Mouse (Mus musculus): ENCODE data around the gene Gm47996. TPM values are rescaled to one million over a fixed set of nuclear protein-coding genes. Genes with fewer than 3 reads are reported as not detected.
A peak's percentile ranks its signal among the peaks of the same experiment; 100 is the strongest.

Gene Gm47996
- total RNA-seq, 4 experiments from 2014 or later: 0.36 TPM; not detected in 3

GRCm38 (mm10) chr1:151245165-151245564 is 35.2 kb downstream of the Gm47996 start:
- DNase-seq (ENCODE audit: low spot score in 2 of 2): no peak

DNA sequence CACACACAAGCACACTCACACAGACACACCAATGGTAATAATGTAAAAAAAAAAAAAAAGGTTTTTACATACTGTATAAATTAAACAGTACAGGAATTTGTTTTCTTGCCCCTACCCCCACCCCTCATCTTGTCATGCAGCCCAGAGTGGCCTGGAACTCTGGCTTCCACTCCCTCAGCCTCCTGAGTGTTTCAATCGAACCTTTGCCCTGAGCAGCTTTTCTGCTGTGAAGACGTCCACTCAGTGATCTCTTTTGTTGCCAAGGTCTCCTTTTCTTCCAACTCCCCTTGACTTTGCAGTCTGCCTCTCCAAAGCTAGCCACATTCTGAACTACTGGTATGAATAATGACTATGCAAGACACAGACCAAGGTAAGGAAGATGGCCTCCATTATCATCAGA is 35.9 kb downstream of the Gm47996 start:
- DNase-seq (ENCODE audit: low spot score in 2 of 2): no peak

DNA sequence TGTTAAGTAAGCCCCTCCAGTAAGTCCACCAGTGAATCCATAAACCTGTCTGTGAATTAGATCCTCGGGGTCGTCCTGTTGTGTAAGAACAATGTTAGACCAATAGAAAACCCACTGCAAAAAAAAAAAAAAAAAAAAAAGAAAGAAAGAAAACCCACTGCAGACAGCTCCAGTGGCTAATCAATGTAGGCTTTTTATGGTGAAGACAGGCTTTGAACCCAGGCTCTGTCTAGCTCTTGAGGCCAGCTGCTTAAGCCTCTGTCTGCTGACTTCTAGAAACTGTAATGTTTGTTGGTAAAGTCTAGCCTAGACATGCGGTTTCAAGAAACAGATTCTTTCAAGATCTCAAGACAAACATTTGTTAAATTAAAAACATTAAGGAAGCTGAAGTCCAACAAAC is 40.2 kb downstream of the Gm47996 start:
- DNase-seq (ENCODE audit: low spot score in 2 of 2): no peak

DNA sequence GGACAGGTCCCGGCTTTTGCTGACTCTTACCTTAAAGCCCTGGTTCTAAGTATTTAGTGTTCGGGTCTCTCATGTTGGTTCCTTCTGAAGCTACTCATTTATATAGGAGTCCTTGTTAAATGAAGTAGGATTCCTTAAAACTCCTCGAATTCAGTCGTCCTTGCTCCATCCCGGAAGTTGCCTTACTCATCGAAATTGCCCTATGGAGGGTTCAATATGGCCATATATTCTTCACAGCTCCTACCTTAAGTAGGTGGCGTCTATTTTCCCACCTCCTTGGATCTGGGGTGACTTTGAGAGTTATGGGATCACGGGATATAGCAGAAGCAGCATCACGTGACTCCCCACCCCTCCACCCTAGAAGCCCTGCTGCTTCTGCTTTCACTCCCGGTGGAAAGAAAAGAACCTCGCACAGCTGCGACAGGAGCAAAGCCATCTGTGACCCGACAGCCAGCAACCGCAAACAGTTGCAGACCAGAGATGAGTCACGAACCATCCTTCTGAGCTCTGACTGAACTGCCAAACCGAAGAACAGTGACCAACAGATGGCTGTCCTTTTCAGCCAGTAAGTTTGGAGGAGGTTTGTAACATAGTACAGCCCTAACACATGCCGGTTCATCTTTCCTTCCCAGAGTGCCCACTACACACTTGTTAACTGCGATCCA is 40.7 kb downstream of the Gm47996 start:
- DNase-seq (ENCODE audit: low spot score in 2 of 2): peak; percentile 60 to 65

- DNase-seq (ENCODE audit: low spot score in 2 of 2): no peak
Measured at GRCm38 (mm10) chr1:151251194-151252010, 41.5 kb downstream of the Gm47996 start.

GRCm38 (mm10) chr1:151255422-151255821 is 45.5 kb downstream of the Gm47996 start:
- no peak for DNase-seq (ENCODE audit: low spot score in 2 of 2)

- DNase-seq (ENCODE audit: low spot score in 2 of 2): no peak
Measured at GRCm38 (mm10) chr1:151258090-151258954, 48.4 kb downstream of the Gm47996 start.

GRCm38 (mm10) chr1:151259061-151259460 is 49.1 kb downstream of the Gm47996 start:
- no peak for DNase-seq (ENCODE audit: low spot score in 2 of 2)

Other genes with a start within 250 kb of the Gm47996 start
- 1 to 10 TPM; 6.5 to 8.5 (median 6.9) TPM for gene Hmcn1, start 216.7 kb upstream of the Gm47996 start, total RNA-seq (2022)
- gene Gm47985, start 27.6 kb upstream of the Gm47996 start, total RNA-seq (2022): under 1 TPM in 2 of 4 experiments, not detected in 2; 0.16 to 0.22 TPM
- gene Gm8947, start 17.8 kb upstream of the Gm47996 start, total RNA-seq (2022): under 1 TPM in 1 of 4 experiments, not detected in 3; 0.24 TPM
- not detected for gene Gm47995, start 11.7 kb upstream of the Gm47996 start, total RNA-seq (2022)
- not detected for gene 3110040M04Rik, start 6.0 kb upstream of the Gm47996 start, total RNA-seq (2022)
- 100 to 1,000 TPM; 117 to 180 (median 157) TPM for gene Ivns1abp, start 134.3 kb downstream of the Gm47996 start, total RNA-seq (2022)
- 1 to 10 TPM; 5.3 to 8.9 (median 6.3) TPM for gene Swt1, start 218.3 kb downstream of the Gm47996 start, total RNA-seq (2022)
- 10 to 100 TPM; 11.7 to 15.5 (median 13.7) TPM for gene Trmt1l, start 218.4 kb downstream of the Gm47996 start, total RNA-seq (2022)